Mouse (Mus musculus) intestine, embryonic 14.5 days (tissue): ENCODE results near the gene Kcnj4. TPM values are rescaled to one million over a fixed set of nuclear protein-coding genes. Genes with fewer than 3 reads are reported as not detected.
A peak's percentile ranks its signal among the peaks of the same experiment; 100 is the strongest.

Experiments used
- ATAC-seq: fragments of 200-750 bp; cut with Nextera tagmentation; replicated peaks from 2 replicates; pipeline ENCODE4 v1.8.0; 2017; ENCODE audit warnings: low read depth, moderate number of reproducible peaks, moderate TSS enrichment, moderate library complexity; ENCODE audit not compliant: low FRiP score, low TSS enrichment
- DNase-seq: peaks from one replicate; pipeline ENCODE4 v3.0.0-alpha.2; 2018; ENCODE audit warnings: low spot score
- H3K27ac ChIP-seq: fragments of 300-500 bp; sonication (generic); 2 replicates; pipeline ENCODE4 v1.5.1; 2014; ENCODE audit warnings: low read depth, mild to moderate bottlenecking, control low read depth
- H3K27me3 ChIP-seq: fragments of 300-500 bp; sonication (generic); replicated peaks from 2 replicates; pipeline ENCODE4 v1.6.1; 2014; ENCODE audit warnings: low read length, control low read depth; ENCODE audit not compliant: control insufficient read depth, insufficient read depth
- H3K36me3 ChIP-seq: fragments of 300-500 bp; sonication (generic); 2 replicates; pipeline ENCODE4 v1.6.1; 2014; ENCODE audit warnings: low read length, control low read depth; ENCODE audit not compliant: control insufficient read depth, insufficient read depth
- H3K4me1 ChIP-seq: fragments of 300-500 bp; sonication (generic); replicated peaks from 2 replicates; pipeline ENCODE4 v1.6.1; 2014; ENCODE audit warnings: low read length, control low read depth, mixed read lengths; ENCODE audit not compliant: control insufficient read depth, insufficient read depth
- H3K4me2 ChIP-seq: fragments of 300-500 bp; sonication (generic); 2 replicates; pipeline ENCODE4 v1.6.1; 2014; ENCODE audit warnings: low read length
- H3K4me3 ChIP-seq: fragments of 300-500 bp; sonication (generic); 2 replicates; pipeline ENCODE4 v1.5.1; 2014; ENCODE audit warnings: low read depth, low read length, control low read depth, mixed read lengths
- H3K9ac ChIP-seq: fragments of 300-500 bp; sonication (generic); 2 replicates; pipeline ENCODE4 v1.6.1; 2014; ENCODE audit warnings: mild to moderate bottlenecking, low read length
- H3K9me3 ChIP-seq: fragments of 300-500 bp; sonication (generic); 2 replicates; pipeline ENCODE4 v1.6.1; 2016; ENCODE audit warnings: low read length, control low read depth; ENCODE audit not compliant: control insufficient read depth
- WGBS: fragments of 180-500 bp; shearing (Covaris S2); extraction: QIAGEN DNeasy Blood & Tissue Kit; methylation state at CpG from one replicate; pipeline ENCODE4 v1.1.7; 2014; 5-methylcytosine and 5-hydroxymethylcytosine counted together
- polyA plus RNA-seq: library from polyadenylated mRNA; unstranded; fragments of >200 nt; fragmentation: Nextera tagmentation; extraction: Ambion mirVana; gene quantifications from 2 replicates; pipeline ENCODE4 v1.2.1, GENCODE M21; 2014

The Kcnj4 gene
- polyA plus RNA-seq, 1 experiment from 2014 or later: 0.08 TPM

DNA sequence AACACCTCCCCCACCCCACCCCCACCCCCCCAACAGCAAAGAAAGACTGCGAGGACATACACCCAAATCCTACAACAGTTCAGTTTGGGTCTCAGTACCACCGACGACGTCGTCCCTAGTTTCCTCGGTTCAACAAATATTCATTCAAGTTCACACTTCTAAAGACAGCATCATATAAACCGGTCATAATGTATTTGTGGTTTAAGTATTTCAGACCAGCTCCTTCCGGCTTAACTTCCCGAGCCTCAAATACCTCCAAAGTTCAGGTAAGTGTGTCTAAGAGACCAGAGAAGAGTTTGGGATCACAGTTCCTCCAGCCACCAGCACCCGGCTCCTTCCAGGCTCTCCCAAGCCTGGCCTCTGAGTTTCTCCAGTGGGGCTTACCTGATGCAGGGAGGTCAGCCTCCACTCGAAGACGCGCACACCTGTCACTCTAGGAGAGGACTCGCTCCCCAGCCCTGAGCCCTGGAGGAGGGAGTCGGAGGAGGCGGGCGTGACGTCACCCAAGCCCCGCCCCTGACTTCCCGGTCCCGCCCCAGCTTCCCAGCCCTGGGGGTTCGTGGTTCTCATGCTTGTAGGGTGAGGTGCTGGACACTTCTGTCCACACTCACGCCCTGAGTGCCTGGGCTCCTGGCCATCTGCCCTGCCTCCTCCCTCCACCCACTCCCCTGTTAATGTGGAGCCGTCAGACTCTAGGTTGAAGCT, 49.8 kb downstream of the Kcnj4 start, which contains the start of gene Csnk1e:
Csnk1e (minus strand) TSS at position 461 of the 705 bp plus-strand sequence.
- Histone ChIP-seq H3K9ac (peak within 1 kb of the TSS; percentile 25; the same call in 1 of the 2 replicates), H3K27me3 (no peaks in the 10 kb centered on the region), H3K4me1 (peaks cover 11% of the 10 kb centered on the region; the same call in 1 of the 2 replicates), H3K4me2 (peak within 1 kb of the TSS; percentile 71), H3K27ac (no peak within 1 kb of the TSS), H3K9me3 (no peaks in the 10 kb centered on the region), H3K4me3 (peak within 1 kb of the TSS; percentile 26), H3K36me3 (no peaks in the 10 kb centered on the region)
- 2% methylated on average over 24 of the region's 24 CpGs for WGBS
- ATAC-seq (peak; percentile 88), DNase-seq (peak; percentile 85)

DNA sequence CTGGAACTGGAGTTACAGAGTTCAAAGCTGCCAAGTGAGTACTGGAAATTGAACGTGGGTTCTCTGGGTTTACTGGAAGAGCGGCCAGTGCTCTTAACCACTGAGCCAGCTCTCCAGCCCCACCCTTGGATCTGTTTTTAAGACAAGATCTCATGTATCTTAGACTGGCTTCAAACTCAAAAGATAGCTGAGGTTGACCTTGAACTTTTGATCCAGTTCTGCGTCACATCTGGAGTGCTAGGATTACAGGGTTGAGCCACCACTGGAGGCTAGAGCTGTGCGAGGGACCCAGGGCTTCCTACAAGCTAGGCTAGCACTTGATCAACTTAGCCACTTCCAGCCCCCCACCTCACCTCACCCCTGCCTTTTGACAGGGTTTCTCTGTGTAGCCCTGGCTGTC, 51.2 kb downstream of the Kcnj4 start:
- peaks cover 11% of the 10 kb centered on the region; the same call in 1 of the 2 replicates for H3K4me1 ChIP-seq
- no peak for DNase-seq
- H3K27me3 ChIP-seq: no peaks in the 10 kb centered on the region
- H3K27ac ChIP-seq: no peak overlapping the region
- H3K4me2 ChIP-seq: no peak overlapping the region
- no peaks in the 10 kb centered on the region for H3K36me3 ChIP-seq
- ATAC-seq: no peak
- no peak overlapping the region for H3K4me3 ChIP-seq
- no peaks in the 10 kb centered on the region for H3K9me3 ChIP-seq
- no peak overlapping the region for H3K9ac ChIP-seq
- WGBS: 83% methylated on average over 4 of the region's 4 CpGs

DNA sequence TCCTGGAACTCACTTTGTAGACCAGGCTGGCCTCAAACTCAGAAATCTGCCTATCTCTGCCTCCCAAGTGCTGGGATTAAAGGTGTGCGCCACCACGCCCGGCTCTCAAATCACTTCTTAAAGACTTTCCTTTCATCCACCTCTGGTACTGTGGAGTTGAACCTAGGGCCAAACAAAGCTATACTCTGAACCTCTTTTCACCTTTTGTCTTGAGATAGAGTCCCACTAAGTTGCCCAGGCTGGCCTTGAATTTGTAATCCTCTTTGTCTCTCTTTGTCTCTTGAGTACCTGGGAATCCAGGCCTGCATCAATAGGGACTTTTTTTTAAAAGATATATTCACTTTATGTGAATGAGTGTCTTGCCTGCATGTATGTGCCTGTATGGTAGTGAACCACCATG, 57.0 kb downstream of the Kcnj4 start:
- no peaks in the 10 kb centered on the region for H3K36me3 ChIP-seq
- H3K27me3 ChIP-seq: no peaks in the 10 kb centered on the region
- no peak overlapping the region for H3K4me3 ChIP-seq
- ATAC-seq (no peak), DNase-seq (no peak)
- 97% methylated on average over 3 of the region's 3 CpGs for WGBS
- no peak overlapping the region for H3K27ac ChIP-seq
- H3K4me1 ChIP-seq: no peaks in the 10 kb centered on the region
- H3K9me3 ChIP-seq: no peaks in the 10 kb centered on the region
- no peak overlapping the region for H3K9ac ChIP-seq
- H3K4me2 ChIP-seq: no peak overlapping the region

DNA sequence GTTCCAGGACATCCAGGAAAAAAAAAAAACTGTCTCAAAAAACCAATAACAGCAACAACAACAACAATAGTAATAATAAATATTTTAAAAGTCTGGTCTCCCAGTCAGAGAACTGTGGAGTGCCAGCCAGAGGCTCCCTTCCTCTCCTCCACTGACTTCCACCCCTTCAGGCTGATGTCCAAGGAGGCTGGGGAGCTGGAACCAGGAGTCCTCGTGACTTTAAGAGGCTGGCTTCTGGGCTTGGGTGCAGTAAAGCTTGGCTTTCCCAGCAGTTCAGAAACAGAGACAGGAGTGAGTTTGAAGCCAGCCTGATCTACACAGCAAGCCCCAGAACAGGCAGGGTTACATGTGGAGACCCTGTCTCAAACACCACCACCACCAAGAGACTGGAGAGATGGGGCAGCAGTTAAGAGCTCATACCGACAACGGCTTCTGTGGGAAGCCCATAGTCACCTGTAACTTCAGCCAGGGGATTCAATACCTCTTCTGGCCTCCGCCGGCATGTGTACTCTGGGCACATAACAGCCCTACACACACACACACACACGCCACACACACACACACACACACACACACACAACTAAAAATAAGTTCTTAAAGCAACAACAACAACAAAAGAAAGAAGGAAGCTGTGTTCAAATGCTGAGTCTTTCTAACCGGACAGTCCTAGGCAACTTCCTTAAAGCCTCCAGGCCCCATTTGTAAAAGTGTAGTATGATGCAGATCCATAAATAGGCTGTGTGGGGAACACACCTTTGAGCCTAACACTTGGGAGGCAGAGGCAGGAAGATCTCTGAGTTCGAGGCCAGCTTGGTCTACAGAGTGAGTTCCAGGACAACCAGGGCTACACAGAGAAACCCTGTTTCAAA, 59.0 kb downstream of the Kcnj4 start:
- DNase-seq (no peak), ATAC-seq (no peak)
- Histone ChIP-seq H3K4me2 (no peak overlapping the region), H3K36me3 (no peaks in the 10 kb centered on the region), H3K9ac (no peak overlapping the region), H3K27me3 (no peaks in the 10 kb centered on the region), H3K9me3 (no peaks in the 10 kb centered on the region), H3K4me3 (no peak overlapping the region), H3K4me1 (peaks cover 7% of the 10 kb centered on the region; the same call in 1 of the 2 replicates), H3K27ac (no peak overlapping the region)
- WGBS: 77% methylated on average over 8 of the region's 8 CpGs

DNA sequence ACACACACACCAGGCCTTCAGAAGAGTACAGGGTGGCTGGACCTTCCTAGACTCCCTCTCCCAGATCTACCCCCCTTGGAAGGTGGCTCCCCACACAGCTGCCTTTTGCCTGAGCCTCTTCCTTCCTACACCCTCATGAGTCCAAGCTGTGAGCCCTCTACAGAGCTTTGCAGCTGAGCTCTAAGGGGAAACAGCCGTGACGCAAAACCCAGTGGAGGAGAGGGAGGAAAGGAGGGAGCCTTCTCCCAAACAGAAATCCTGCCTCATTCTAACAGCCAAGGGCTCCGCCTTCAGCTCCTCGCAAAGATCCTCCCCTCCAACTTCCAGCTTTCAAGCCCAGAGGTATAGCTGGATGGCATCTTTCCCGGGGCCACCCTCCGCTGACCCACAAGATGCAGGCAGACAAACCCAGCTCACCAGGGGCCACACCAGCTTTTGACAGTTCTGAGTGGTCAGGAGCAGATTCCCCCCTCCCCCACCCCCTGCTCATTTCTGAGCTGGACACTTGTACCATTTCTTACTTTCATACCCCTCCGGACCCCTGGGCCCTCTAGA, 61.1 kb downstream of the Kcnj4 start:
- Histone ChIP-seq H3K9me3 (no peaks in the 10 kb centered on the region), H3K4me2 (no peak overlapping the region), H3K9ac (no peak overlapping the region), H3K27ac (no peak overlapping the region), H3K36me3 (no peaks in the 10 kb centered on the region), H3K4me1 (peaks cover 27% of the 10 kb centered on the region), H3K4me3 (no peak overlapping the region), H3K27me3 (no peaks in the 10 kb centered on the region)
- 58% methylated on average over 7 of the region's 7 CpGs for WGBS
- ATAC-seq (no peak), DNase-seq (no peak)

DNA sequence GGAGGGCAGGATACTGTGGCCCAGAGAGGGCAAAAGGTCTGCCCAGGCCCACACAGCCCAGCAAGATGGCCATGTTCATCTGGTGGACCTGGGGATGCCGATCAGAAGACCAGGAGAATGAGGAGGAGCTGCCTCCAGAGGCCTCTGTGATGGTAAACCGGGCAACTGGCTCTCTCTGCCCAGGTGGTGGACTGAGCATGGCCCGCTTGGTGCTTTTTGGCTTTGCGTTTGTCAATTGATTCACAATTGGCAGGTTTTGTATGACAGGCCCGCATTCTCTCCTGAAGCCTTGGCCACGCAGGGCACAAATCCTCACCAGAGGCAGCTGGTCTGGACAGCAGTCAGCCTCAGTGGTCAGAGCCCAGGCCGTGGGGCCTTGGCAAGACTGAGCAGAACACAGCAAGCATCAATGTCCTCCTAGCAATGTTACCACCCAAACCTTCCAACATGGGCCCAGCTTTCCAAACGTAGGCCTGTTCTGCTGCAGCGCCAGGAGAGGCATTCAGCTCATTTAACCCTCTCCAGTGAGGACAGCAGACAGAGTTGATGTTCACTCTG, 62.0 kb downstream of the Kcnj4 start:
- H3K4me1 ChIP-seq: peaks cover 36% of the 10 kb centered on the region
- no peaks in the 10 kb centered on the region for H3K27me3 ChIP-seq
- H3K9me3 ChIP-seq: no peaks in the 10 kb centered on the region
- WGBS: 76% methylated on average over 9 of the region's 9 CpGs
- no peak overlapping the region for H3K27ac ChIP-seq
- no peak for DNase-seq
- no peak for ATAC-seq
- H3K9ac ChIP-seq: no peak overlapping the region
- peaks cover 5% of the 10 kb centered on the region for H3K36me3 ChIP-seq
- no peak overlapping the region for H3K4me3 ChIP-seq
- H3K4me2 ChIP-seq: no peak overlapping the region

DNA sequence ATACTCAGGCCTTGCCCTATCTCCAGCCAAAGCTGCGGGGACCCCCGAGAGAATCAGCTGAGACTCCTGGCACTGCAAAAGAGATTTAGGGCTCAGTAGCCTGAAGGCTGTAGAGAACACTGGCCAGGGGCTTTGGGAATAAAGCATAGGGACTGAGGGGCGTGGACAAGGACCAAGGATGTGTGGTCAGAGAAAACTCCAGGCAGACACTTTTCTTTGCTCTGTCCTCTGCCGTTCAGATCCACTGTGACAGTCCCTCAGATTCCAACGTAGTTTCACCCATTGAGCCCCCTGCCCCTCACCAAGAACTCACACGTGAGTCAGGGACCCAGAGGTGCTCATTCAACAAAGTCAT, 62.8 kb downstream of the Kcnj4 start:
- H3K4me1 ChIP-seq: peaks cover 43% of the 10 kb centered on the region
- H3K4me2 ChIP-seq: peak overlapping the region; percentile 90
- 6% methylated on average over 6 of the region's 6 CpGs for WGBS
- DNase-seq: no peak
- peak overlapping the region; percentile 93 for H3K27ac ChIP-seq
- peak overlapping the region; percentile 99 for H3K9ac ChIP-seq
- H3K9me3 ChIP-seq: no peaks in the 10 kb centered on the region
- H3K4me3 ChIP-seq: peak overlapping the region; percentile 83
- ATAC-seq: peak; percentile 2; the same call in 1 of the 2 replicates
- peaks cover 13% of the 10 kb centered on the region for H3K36me3 ChIP-seq
- H3K27me3 ChIP-seq: no peaks in the 10 kb centered on the region
